Mouse (Mus musculus): ENCODE measurements around the gene Crim1. TPM values are rescaled to one million over a fixed set of nuclear protein-coding genes. Genes with fewer than 3 reads are reported as not detected.

Gene Crim1
- polyA plus RNA-seq, 3 experiments from 2014 or later: 4.9 to 8.3 (median 7.9) TPM

- ATAC-seq: no peak
Measured at GRCm38 (mm10) chr17:78331438-78331837, 131.4 kb downstream of the Crim1 start.

DNA sequence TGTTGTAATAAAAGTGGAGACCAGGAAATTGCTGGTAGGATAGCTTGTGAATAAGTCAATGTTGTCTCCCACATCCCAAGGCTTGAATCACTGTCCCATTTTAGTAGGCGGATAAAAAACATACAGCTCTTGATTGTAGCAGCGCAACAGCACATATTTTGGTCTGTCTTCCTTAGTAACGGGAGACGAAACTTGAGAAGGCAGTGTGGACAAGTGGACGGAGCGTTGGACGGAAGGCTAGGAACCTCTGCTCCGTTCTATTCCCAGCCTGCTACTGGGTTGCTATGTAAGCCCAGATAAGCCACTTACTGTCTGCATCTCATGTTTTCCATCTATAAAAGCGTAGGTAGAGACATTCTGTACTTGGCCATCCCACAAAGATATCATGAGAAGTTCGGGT is 133.2 kb downstream of the Crim1 start:
- ATAC-seq: no peak

DNA sequence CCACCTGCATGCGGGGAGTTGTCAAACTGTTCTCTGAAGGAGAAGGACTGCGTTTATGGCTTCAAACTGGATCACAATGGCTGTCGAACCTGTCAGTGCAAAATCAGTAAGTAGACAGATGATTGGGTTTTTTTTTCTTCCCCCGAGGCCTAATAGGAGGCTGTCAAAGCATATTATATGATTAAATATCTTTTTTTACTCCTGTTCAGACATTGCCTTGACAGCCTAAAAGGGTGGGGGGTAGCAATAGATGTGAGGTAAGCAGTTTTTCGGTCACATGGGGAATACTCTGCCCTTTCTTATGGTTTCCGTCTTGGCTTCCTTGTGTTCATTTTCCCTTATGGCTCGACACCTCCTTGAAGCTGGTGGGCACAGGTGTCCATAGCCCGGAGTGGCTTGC is 135.2 kb downstream of the Crim1 start:
- no peak for ATAC-seq

GRCm38 (mm10) chr17:78343688-78344087 is 143.6 kb downstream of the Crim1 start:
- no peak for ATAC-seq

DNA sequence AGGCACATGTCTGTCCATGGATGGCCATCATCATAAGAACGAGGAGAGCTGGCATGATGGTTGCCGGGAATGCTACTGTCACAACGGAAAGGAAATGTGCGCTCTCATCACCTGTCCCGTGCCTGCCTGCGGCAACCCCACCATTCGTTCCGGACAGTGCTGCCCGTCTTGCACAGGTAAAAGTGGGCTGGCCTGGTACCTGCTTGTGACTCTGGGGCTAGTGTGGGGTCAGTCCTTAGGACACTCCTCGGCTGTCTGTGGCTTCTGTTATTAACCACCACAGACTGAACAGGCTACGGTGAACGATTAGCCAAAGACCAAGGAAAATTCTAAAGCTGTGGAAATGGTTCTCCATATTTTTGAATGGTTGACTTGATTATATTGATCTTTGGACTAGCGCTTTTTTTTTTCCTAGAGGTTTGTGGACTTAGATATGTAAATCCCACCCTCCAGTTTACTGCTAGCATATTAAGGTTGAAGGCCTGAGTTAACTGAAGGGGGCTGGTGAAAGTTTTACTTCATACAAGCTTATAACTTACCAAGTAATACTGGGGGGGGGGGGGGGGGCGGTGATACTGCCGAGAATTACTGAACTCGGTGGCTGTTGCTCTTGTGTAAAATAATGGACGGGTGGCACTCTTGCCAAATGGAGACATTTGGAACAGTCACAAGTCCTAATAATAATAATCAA is 147.2 kb downstream of the Crim1 start:
- no peak for ATAC-seq

GRCm38 (mm10) chr17:78351676-78352499 is 151.8 kb downstream of the Crim1 start:
- peak; percentile 81 for ATAC-seq

DNA sequence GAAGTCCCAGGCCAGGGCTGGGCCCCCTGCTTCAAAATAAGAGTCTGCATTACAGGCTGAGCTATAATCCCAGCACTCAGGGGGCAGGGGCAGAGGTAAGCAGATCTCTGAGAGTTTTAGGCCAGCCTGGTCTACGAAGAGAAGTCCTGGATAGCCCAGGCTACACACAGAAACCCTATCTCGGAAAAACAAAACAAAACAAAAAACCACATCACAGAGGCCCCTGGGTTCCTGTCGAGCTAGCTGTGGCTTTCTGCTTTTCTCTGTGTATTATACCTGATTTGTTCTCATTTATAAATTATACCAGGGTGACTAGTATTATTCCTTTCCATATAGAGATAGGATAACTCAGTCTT is 152.4 kb downstream of the Crim1 start:
- ATAC-seq: peak; percentile 49

DNA sequence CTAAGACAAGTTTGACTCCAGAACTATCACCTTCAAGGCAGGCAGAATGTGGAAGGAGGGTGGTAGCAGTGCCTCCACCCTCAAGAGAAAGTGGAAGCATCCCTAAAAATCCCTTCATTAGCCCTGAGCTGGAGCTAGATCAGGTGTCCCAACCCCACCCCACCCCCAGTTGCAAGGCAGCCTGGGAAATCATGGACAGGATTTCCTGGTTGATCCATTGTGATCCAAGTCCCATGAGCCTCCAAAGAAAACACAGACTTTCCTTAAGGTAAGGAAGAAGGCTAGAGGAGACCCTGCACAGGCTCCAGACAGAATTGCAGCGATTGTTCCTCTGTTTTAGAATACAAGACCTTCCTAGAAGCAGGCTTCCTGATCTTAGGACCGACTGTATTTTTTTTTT is 154.4 kb downstream of the Crim1 start:
- no peak for ATAC-seq

DNA sequence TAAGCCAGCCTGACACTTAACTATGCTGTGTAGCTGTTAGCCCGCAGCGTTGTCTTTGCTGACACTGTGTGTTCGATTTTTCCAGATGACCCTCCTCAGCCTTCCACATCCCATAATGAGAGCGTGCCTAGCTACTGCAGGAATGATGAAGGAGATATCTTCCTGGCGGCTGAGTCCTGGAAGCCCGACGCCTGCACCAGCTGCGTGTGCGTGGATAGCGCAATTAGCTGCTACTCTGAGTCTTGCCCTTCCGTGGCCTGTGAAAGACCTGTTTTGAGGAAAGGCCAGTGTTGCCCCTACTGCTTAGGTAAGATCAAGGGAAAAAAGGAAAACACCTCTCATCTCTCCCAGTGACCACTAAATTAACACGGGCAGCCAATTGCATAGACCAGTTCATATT is 154.8 kb downstream of the Crim1 start:
- ATAC-seq: no peak

- ATAC-seq: no peak
Measured at GRCm38 (mm10) chr17:78355611-78356010, 155.6 kb downstream of the Crim1 start.

DNA sequence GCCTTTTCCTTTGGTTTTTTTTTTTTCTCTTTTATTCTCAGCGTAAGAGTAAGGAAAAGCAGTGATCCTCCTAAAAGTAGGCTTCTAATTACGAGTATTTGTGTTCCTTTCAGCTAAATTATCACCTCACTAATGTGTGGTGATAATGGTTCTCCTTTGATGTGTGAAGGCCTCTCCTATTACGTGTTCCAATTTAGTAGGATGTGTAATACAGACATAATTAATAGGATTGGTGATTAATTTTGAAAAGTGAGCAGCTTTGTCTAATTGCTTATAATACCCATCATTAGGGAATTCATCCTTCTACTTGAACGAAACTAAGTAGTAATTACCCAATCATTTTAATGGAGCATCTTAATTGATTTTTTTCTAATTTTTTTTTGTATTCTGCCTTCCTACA is 157.7 kb downstream of the Crim1 start:
- no peak for ATAC-seq

- no peak for ATAC-seq
Measured at GRCm38 (mm10) chr17:78358251-78358726, 158.2 kb downstream of the Crim1 start.

DNA sequence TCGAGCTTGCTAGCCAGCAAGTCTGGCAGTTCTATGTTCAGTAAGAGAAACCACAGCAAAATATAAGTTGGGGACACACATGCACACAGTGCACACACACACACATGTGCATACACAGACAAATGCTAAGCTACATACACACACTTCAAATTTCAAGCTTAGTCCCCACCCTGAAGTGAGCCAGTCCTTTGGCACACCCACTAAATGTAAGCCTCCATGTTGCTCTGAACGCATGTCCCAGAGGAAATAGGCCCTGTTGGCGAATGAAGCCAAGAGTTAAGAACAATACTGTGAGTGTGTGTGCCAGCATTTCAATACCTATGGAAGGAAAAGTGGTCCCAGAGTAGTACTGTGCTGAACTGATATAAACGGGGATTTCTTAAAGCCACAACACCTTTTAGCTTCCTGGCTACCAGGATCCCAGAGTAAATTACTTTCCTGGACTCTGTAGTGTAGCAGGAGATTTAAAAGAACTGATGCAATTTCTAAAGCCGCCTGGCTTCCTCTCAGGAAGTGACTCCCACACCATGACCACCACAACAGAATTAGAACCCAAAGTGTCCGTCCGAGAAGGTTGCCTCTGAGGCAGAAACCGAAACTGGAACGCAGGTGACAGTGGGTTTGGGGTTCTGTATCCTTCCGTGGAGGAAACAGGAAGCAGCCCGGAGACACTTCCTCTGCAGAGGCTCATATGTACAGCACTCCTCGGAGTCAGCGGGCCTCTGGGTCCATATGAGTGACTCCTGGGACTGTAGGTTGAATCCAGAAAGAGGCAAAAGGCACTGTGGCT is 162.1 kb downstream of the Crim1 start:
- peak; percentile 97 for ATAC-seq

DNA sequence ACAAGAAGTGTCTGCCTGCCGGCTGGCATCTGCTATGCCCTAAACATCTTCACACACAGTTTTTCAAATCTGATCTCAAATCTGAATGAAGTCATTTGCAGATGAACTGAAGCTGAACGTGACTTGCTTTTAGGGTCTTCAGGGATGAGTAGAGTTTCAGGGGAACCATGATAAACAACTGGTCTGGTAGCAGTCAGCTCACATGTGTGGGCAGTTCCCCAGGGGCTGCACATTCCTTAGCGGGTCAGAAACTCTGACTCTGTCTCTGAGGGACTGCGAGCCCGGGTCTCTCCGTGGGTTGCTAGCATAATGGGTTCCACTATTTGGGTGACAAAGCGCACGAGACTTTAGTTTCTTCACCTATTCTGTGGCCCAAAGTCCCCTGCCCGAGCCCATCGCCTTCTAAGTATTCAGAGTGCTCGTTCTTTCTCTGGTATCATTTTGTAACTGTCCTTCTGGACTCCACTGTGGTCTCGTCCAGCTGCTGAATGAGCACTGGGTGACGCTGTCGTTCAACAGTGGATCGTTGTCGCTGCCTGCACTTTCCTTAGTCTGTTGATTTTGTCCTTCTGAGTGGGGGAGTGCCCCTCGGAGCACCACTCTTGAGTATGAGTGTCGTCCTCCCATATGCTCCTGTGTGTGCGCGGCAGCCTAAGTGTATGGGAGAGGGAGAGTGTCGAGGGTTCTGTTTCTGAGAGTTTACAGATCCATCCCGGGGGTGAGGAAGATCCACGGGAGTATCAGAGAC is 164.7 kb downstream of the Crim1 start:
- ATAC-seq: no peak

DNA sequence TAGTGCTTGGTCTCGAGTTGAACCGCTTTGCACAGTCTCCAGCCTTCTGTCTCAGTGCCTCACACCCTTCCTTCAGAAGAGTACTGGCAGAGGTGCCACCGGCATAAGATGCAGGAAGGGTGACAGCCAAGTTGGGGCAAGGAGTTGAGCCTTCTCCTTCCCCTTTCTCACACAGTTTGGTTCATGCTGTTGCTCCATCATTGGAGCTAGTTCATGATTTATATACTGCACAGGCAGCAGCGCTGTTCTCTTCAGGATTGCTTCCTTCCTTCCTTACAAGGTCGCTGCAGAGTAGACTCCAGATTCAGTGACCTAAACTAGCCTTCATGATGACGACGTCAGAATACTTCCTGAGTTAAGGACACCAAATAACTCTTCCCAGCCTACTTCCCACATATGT is 166.0 kb downstream of the Crim1 start:
- ATAC-seq: no peak

DNA sequence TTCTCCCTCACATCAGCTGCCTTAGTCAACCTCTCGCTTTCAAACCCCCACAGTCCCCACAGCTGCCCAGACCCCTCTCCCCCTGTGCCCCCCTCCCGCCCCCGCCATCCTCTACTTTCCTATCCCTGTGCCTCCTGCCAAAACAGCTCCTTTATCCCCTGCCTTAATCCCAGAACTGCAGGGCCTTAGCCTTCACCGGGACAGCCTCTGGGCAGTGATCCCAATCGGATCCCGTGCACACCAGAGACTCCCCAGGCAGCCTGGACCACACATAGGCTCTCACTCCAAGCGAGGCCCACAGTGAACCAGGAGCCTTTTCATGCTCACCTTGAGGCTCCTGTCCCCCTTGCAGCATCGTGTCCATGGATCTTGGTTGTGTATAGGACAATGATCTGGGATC is 168.4 kb downstream of the Crim1 start:
- ATAC-seq: no peak

DNA sequence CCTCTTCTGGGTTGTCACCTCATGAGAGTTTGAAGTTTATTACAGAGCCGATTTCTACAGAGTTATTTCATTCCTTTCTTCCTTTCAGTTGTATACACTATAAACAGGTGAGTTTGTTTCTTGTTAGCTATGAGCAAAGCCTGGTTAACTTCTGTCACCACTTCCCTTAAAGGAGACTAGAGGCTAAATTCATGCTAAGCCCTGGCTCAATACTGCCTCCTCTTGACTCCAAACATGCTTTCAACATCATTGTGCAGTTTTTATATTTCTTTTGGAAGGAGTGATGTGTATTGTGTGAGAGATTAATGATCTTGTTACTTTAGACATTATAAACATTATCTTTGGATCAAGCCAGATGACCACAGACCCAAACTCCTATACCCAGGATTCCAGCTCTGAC is 170.4 kb downstream of the Crim1 start:
- peak; percentile 71 for ATAC-seq

DNA sequence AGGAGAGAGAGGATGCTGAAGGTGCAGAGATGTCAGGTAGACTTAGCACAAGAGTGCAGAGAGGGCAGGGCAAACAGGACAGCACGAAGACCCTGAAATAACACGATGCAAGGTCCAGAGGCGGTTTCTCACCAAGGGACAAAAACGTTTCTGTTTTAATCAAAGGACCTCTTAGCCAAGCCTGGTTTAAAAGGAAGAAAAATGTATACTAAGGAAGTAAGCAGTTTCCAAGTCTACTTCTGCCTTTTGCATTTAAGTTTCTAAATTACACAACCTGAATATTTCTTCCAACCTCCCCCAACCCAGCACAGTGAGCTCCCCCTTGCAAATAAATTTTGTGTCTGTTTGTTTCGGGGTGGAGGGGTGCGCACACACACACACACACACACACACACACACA is 173.1 kb downstream of the Crim1 start:
- ATAC-seq: no peak

- no peak for ATAC-seq
Measured at GRCm38 (mm10) chr17:78373849-78374248, 173.8 kb downstream of the Crim1 start.

- no peak for ATAC-seq
Measured at GRCm38 (mm10) chr17:78374756-78375155, 174.7 kb downstream of the Crim1 start.

DNA sequence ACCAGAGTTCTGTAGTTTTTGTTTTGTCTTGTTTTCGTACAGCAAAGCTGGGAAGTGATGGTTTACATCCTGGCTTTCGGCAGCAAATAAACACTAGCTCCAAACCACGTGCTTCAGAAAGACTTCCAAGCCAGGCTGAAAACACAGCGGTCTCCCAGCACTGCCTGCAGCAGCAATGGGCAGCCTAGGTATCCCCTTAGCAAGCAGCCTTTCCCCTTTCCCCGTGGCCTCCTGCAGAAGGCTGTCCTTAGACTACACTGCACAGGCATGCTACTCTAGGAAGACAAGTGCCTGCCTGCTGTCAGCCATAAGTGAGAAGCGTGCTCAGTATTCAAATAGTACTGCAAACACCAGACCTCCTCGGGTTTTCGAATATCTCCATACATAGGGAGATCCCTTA is 176.5 kb downstream of the Crim1 start:
- no peak for ATAC-seq

GRCm38 (mm10) chr17:78379079-78379729 is 179.2 kb downstream of the Crim1 start:
- ATAC-seq: no peak

Measured in inflammation-experienced regulatory T-cells, adult 6 months (primary cell).